Mouse (Mus musculus) neural tube, embryonic 11.5 days (tissue): ENCODE measurements around the gene Cdc27. TPM values are rescaled to one million over a fixed set of nuclear protein-coding genes. Genes with fewer than 3 reads are reported as not detected.

Experiments
- ATAC-seq: fragments of 200-750 bp; cut with Nextera tagmentation; 2 replicates; pipeline ENCODE4 v1.8.0; 2017; ENCODE audit warnings: moderate number of reproducible peaks, mild to moderate bottlenecking, moderate TSS enrichment, moderate library complexity; ENCODE audit not compliant: insufficient read depth, low FRiP score, low TSS enrichment
- DNase-seq: peaks from one replicate; pipeline ENCODE4 v3.0.0-alpha.2; 2015; ENCODE audit warnings: low spot score
- H3K27ac ChIP-seq: fragments of 300-500 bp; sonication (generic); 2 replicates; pipeline ENCODE4 v1.5.1; 2014; ENCODE audit warnings: low read depth, mild to moderate bottlenecking, low read length
- H3K27me3 ChIP-seq: fragments of 300-500 bp; sonication (generic); 2 replicates; pipeline ENCODE4 v1.6.1; 2014; ENCODE audit warnings: mild to moderate bottlenecking, low read length, mixed read lengths; ENCODE audit not compliant: control insufficient read depth, insufficient read depth
- H3K36me3 ChIP-seq: fragments of 300-500 bp; sonication (generic); 2 replicates; pipeline ENCODE4 v1.6.1; 2014; ENCODE audit warnings: mild to moderate bottlenecking, low read length, moderate library complexity, mixed read lengths; ENCODE audit not compliant: control insufficient read depth, insufficient read depth
- H3K4me1 ChIP-seq: fragments of 300-500 bp; sonication (generic); 2 replicates; pipeline ENCODE4 v1.6.1; 2014; ENCODE audit warnings: low read length, mixed read lengths; ENCODE audit not compliant: control insufficient read depth, insufficient read depth
- H3K4me2 ChIP-seq: fragments of 300-500 bp; sonication (generic); 2 replicates; pipeline ENCODE4 v1.6.1; 2014; ENCODE audit warnings: low read depth, mild to moderate bottlenecking, moderate library complexity
- H3K4me3 ChIP-seq: fragments of 300-500 bp; sonication (generic); 2 replicates; pipeline ENCODE4 v1.5.1; 2014; ENCODE audit warnings: low read depth, low read length
- H3K9ac ChIP-seq: fragments of 300-500 bp; sonication (generic); 2 replicates; pipeline ENCODE4 v1.6.1; 2014; ENCODE audit warnings: mild to moderate bottlenecking, low read length
- H3K9me3 ChIP-seq: fragments of 300-500 bp; sonication (generic); 2 replicates; pipeline ENCODE4 v1.6.1; 2016; ENCODE audit warnings: low read length; ENCODE audit not compliant: control insufficient read depth
- WGBS: fragments of 180-500 bp; shearing (Covaris S2); extraction: QIAGEN DNeasy Blood & Tissue Kit; methylation state at CpG from one replicate; pipeline ENCODE4 v1.1.7; 2014; 5-methylcytosine and 5-hydroxymethylcytosine counted together
- polyA plus RNA-seq: library from polyadenylated mRNA; unstranded; fragments of >200 nt; fragmentation: Nextera tagmentation; extraction: Ambion mirVana; gene quantifications from 2 replicates; pipeline ENCODE4 v1.2.1, GENCODE M21; 2014

Gene Cdc27
- 63.6 and 63.9 TPM in 2 replicates for polyA plus RNA-seq

DNA sequence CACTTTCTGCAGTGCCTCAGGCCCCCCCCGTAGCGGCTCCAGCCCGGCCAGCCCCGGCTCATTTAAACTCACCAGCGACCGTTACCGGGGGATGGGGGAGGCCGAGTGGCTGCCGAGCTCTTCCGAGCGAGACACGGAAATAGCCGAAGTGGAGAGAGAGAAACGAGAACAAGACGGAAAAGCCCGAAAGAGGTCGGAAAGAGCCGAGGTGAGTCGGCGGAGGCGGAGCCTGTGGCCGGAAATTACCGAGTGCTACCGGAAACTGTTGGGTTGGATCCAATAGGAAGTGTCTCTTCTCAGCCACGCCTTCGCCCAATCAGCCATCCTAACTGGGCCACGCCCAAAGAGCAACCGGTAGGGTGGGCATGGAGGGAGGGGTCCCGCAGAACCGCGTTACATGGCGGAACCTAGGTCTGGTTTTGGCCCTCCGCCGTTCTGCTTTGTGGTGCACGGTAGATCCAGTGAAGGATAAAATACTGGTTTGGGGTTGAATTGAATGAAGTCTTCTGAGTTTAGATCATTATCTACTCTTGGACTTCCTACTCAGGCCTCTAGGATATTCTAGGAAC is at the start of gene Cdc27, which contains the start of gene Myl4:
TSS of gene Cdc27 (minus strand) at position 215 of the 569 bp plus-strand sequence.
TSS of gene Myl4 (plus strand) at position 258 of the 569 bp plus-strand sequence.
- DNase-seq (peak; percentile 100), ATAC-seq (peak; percentile 97)
- H3K4me2 ChIP-seq = peak within 1 kb of the TSS; percentile 47
- H3K36me3 ChIP-seq = no peaks in the 10 kb centered on the region
- H3K27ac ChIP-seq = peak within 1 kb of the TSS; percentile 37
- peak within 1 kb of the TSS; percentile 98 for H3K9ac ChIP-seq
- under 1% methylated on average over 35 of the region's 35 CpGs for WGBS
- H3K27me3 ChIP-seq = no peaks in the 10 kb centered on the region
- no peaks in the 10 kb centered on the region for H3K9me3 ChIP-seq
- H3K4me1 ChIP-seq = 0 out of 2 replicates have a peak, but pooled peaks cover 3% of the 10 kb centered on the region
- H3K4me3 ChIP-seq = peak within 1 kb of the TSS; percentile 67

DNA sequence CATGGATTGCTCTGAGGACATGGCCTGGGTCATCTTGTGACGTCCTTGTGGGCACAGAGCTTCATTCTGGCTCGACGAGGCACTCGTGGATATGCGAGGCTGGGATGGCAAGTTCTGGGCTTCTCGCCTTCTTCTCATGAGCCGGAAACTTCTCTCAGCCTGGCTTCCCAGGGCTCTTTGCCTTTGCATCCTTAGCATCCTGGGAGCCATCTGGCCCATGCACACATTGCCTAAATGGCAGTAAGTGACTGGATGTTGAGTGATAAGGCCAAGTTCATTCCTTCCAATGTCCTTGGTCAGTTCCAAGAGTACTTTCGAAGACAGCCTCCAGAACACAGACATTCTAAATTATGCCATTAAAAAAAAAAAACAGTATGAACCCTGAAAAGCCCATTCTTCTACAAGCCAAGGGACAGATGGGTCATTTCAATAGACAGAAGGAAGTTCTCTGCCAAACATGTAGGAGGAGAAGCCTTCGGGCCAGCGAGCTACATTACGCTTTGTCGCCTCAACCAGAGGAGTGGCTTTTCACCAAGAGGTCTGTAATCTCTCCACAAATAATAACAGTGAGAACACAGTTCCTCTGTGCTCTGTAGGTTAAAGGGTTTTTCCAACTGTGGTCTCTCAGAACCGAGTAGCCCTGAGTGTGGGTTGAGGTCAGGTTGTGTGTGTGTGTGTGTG is 49.0 kb upstream of the Cdc27 start:
- DNase-seq (no peak), ATAC-seq (no peak)
- Histone ChIP-seq H3K4me1 (no peaks in the 10 kb centered on the region), H3K27ac (no peak overlapping the region), H3K36me3 (no peaks in the 10 kb centered on the region), H3K4me2 (no peak overlapping the region), H3K9me3 (no peaks in the 10 kb centered on the region), H3K27me3 (no peaks in the 10 kb centered on the region), H3K9ac (no peak overlapping the region), H3K4me3 (no peak overlapping the region)
- WGBS = 89% methylated on average over 13 of the region's 13 CpGs

DNA sequence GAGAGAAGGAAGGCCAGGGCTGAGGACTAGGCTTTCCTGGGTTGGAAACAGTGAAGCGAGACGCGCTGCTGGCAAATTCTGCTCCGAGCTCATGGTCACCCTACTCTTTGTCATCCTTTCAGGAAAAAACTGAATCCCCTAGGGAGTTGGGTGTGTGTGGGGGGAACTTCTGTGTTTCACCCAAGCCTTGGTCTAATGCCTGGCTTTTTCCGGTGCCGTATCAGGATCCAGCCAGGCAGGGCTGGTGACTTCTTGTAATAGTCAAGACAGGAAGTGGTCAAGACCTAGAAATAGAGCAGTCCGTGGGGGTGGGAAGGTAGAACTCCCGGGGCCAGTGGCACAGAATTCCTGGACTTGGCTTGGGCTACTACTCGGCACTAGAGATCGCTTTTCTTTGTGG is 45.9 kb upstream of the Cdc27 start:
- ATAC-seq (no peak), DNase-seq (no peak)
- Histone ChIP-seq H3K27me3 (no peaks in the 10 kb centered on the region), H3K9me3 (no peaks in the 10 kb centered on the region), H3K36me3 (no peaks in the 10 kb centered on the region), H3K27ac (no peak overlapping the region), H3K4me2 (no peak overlapping the region), H3K9ac (no peak overlapping the region), H3K4me1 (no peaks in the 10 kb centered on the region), H3K4me3 (no peak overlapping the region)
- WGBS = 93% methylated on average over 10 of the region's 10 CpGs

DNA sequence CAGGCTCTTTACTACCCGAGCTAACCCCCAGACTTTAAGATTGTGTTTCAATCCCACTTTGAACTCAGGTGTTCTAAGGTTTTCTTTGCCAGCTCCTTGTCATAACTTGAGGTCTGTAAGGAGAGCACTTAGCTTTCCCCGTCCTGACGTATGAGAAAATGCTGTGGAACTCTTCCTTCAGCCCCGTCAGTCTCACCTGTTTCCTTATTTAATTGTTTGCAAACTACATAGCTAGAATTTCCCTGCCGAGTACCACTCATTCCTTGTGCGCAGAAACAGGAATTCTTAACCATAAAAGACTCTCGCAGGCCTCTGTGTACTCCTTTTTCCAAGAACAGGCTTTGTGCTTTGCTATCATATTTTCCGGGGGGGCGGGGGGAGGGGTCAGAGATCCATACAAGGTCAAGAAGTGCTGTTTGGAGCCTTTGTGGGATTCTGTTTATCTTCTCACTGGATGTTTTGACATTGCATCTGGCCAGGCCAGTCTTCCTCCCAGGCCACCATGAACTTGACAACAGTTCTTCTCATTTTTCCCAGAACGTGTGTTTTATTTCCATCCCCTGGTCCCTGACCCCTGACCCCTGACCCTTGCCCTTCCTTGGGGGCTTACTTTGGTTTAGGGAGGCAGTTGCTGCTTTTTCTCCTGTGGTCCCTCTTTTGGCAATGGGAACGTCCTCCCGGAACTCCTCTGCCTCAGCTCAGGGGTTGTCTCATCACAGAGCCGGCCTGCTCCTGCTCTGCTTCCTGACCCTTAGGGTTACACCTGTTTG is 41.8 kb upstream of the Cdc27 start:
- Histone ChIP-seq H3K27ac (no peak overlapping the region), H3K4me2 (no peak overlapping the region), H3K9me3 (no peaks in the 10 kb centered on the region), H3K4me1 (no peaks in the 10 kb centered on the region), H3K4me3 (no peak overlapping the region), H3K36me3 (no peaks in the 10 kb centered on the region), H3K27me3 (no peaks in the 10 kb centered on the region), H3K9ac (no peak overlapping the region)
- no peak for DNase-seq
- 69% methylated on average over 13 of the region's 13 CpGs for WGBS
- no peak for ATAC-seq

DNA sequence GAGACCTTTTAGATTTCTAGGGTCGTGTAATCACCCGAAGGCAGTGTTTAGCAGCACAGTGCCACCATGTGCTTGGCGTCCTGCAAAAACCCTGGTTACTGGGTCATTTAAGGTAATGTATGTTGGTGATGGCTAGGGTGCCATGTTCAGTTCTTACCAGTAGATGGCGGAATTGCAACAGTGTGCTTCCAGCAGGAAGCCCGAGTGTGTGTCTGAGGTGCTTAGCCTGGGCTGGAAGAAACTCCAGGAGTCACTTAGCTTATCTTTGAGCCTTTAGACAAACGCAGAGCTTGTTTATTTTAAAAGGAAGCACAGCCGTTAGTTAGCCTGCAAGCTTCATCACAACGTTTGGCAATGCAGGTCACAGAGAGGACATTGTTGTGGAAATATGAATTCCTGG is 39.7 kb upstream of the Cdc27 start:
- Histone ChIP-seq H3K4me2 (no peak overlapping the region), H3K4me1 (no peaks in the 10 kb centered on the region), H3K4me3 (no peak overlapping the region), H3K27me3 (no peaks in the 10 kb centered on the region), H3K27ac (no peak overlapping the region), H3K9ac (no peak overlapping the region), H3K9me3 (no peaks in the 10 kb centered on the region), H3K36me3 (no peaks in the 10 kb centered on the region)
- peak; percentile 82 for DNase-seq
- ATAC-seq = peak; percentile 38; the same call in 1 of the 2 replicates
- WGBS = 4% methylated on average over 8 of the region's 8 CpGs

DNA sequence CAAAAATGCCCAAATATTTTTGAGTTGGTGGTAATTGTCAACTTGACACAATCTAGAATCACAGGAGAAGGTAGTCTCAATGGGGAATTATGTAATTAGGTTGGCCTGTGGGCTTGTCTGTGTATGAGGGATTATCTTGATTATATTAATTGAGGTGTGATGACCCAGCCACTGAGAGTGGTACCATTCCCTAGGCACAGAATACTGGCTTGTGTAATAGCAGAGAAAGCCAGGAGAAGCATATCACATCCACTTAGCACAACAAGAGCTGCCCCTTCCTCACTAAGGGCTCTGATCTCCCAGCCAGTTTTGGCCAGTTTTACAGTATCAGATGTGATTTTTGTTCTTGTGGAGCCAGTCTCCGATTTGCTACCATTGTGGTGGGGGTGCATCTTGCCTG is 39.1 kb upstream of the Cdc27 start:
- DNase-seq (no peak), ATAC-seq (no peak)
- Histone ChIP-seq H3K4me1 (no peaks in the 10 kb centered on the region), H3K36me3 (no peaks in the 10 kb centered on the region), H3K27me3 (no peaks in the 10 kb centered on the region), H3K4me2 (no peak overlapping the region), H3K27ac (no peak overlapping the region), H3K9me3 (no peaks in the 10 kb centered on the region), H3K4me3 (no peak overlapping the region), H3K9ac (no peak overlapping the region)
- 78% methylated on average over 1 of the region's 1 CpGs for WGBS

DNA sequence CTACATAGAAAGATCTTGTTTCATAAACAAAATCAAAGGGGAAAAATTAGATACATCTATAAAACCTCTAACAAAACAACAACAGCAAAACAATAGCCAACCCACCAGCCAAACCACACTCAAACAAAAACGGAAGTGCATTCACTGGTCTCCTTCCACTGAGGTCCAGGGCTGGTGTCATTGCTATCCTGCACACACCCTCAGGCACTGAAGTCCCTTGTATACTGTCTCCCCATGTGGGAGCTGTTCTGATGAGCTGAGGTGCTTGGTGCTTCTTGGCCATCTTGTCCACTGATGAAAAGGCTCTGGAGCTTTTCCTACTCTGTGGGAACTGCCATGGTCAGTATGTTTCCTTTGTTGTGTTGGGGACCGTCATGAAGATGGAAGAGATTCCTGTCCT is 38.1 kb upstream of the Cdc27 start:
- 90% methylated on average over 2 of the region's 2 CpGs for WGBS
- no peak overlapping the region for H3K27ac ChIP-seq
- ATAC-seq = no peak

DNA sequence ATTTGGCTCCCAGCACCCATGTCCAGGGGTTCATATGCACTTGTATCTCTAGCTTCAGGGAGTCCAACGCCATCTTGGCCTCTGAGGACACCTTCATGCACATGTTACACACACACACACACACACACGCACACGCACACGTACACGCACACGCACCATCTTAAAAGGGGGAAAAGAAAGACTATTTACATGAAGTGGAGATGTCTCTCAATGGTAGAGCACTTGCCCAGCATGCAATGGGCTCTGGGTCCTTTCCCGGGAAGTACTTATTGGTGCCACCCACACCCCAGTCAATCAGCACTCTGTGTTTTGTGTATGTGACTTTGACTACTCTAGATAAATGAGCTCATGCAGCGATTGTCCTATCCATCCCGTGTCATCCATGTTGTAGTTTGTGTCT is 37.5 kb upstream of the Cdc27 start:
- no peak for ATAC-seq
- no peak overlapping the region for H3K9ac ChIP-seq
- no peak overlapping the region for H3K4me2 ChIP-seq
- no peaks in the 10 kb centered on the region for H3K36me3 ChIP-seq
- H3K27me3 ChIP-seq = no peaks in the 10 kb centered on the region
- WGBS = 95% methylated on average over 9 of the region's 9 CpGs
- no peaks in the 10 kb centered on the region for H3K4me1 ChIP-seq
- no peak overlapping the region for H3K27ac ChIP-seq
- no peak overlapping the region for H3K4me3 ChIP-seq
- no peak for DNase-seq
- no peaks in the 10 kb centered on the region for H3K9me3 ChIP-seq

More for the DNA sequence above, 38.1 kb upstream of the Cdc27 start:
- no peak overlapping the region for H3K4me3 ChIP-seq
- H3K9ac ChIP-seq = no peak overlapping the region
- no peaks in the 10 kb centered on the region for H3K4me1 ChIP-seq
- no peak overlapping the region for H3K4me2 ChIP-seq
- no peaks in the 10 kb centered on the region for H3K27me3 ChIP-seq
- H3K36me3 ChIP-seq = no peaks in the 10 kb centered on the region
- H3K9me3 ChIP-seq = no peaks in the 10 kb centered on the region
- DNase-seq = no peak
